In the genomic region with DNA sequence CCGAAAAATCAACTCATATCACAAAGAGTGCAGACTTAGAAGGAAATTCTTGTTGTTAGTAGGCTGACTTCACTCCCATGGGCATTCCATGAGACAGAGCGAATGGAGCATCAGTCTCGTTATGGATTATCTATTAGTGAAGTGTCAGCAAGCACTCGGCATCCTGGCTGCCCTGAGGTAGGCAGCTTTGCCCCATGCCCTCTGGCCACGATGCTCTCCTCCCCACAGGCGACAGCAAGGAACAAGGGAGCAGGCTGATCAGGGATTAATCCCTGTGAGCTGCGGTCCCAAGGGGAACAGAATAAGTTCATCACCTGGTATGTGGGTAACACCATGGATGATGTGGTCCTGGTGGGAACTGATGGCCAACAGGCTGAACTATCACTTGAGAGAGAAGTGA, we compare ENCODE assay signal across 23 mouse cellular contexts. TPM values are rescaled to one million over a fixed set of nuclear protein-coding genes. Genes with fewer than 3 reads are reported as not detected.
DNase-seq lines count a peak whose midpoint lies in the region; ATAC-seq and TF ChIP-seq lines count a peak whose summit lies in the region.
"Had no signal": no experiment of that assay in that cellular context is flagged by ENCODE, and none has a peak within 500 bp of the region (broad histone marks: within the 10 kb centered on the region; RNA-seq: fewer than 3 reads in every experiment).

No protein-coding gene starts in this region.

- DNase-seq in hindbrain, postnatal 0 days (ENCODE audit: low spot score) = no peak
- DNase-seq in kidney, postnatal 36 days = peak; percentile 45 to 47
- DNase-seq in kidney, postnatal 14 days = no peak
- no peak for DNase-seq in adrenal gland, postnatal 25 days
- DNase-seq: adrenal gland, adult 2 months; gastrocnemius, postnatal 36 days; heart, postnatal 36 days; layer of hippocampus, adult 9-11 months; lung, adult 18-20 months; thymus, adult 2 months; thymus, postnatal 4 days had no signal

- H3K9me3 ChIP-seq in forebrain, embryonic 15.5 days = no peaks in the 10 kb centered on the region
- H3K9me3 ChIP-seq in forebrain, embryonic 12.5 days = no peaks in the 10 kb centered on the region
- no peaks in the 10 kb centered on the region for H3K9me3 ChIP-seq in hindbrain, embryonic 16.5 days (ENCODE audit: control insufficient read depth, low read length)
- H3K9me3 ChIP-seq in hindbrain, postnatal 0 days (ENCODE audit: low read length) = no peaks in the 10 kb centered on the region
- H3K9me3 ChIP-seq in ES-Bruce4 (replicated peaks; ENCODE audit: control insufficient read depth, insufficient read depth, low read length, poor library complexity, severe bottlenecking) = no peaks in the 10 kb centered on the region
- H3K9me3 ChIP-seq: heart, embryonic 15.5 days; intestine, embryonic 15.5 days; midbrain, embryonic 13.5 days had no signal

- no peak for TF ChIP-seq CTCF in hindbrain, postnatal 0 days (IDR thresholded peaks at IDR 0.05; ENCODE audit: low read depth)
- no peak for TF ChIP-seq CTCF in ES-Bruce4 (IDR thresholded peaks at IDR 0.05; ENCODE audit: low read depth, low read length)

- no peak for TF ChIP-seq POLR2A in ES-Bruce4 (IDR thresholded peaks at IDR 0.05; ENCODE audit: insufficient read depth, low read length)

- WGBS in forebrain, embryonic 15.5 days = 61% methylated on average over 7 of the region's 7 CpGs
- WGBS in forebrain, embryonic 12.5 days = 89% methylated on average over 7 of the region's 7 CpGs
- WGBS in hindbrain, embryonic 16.5 days = 71% methylated on average over 7 of the region's 7 CpGs
- 72% methylated on average over 7 of the region's 7 CpGs for WGBS in hindbrain, postnatal 0 days

- no peaks in the 10 kb centered on the region for H3K27me3 ChIP-seq in forebrain, embryonic 15.5 days
- no peaks in the 10 kb centered on the region for H3K27me3 ChIP-seq in forebrain, embryonic 12.5 days
- no peaks in the 10 kb centered on the region for H3K27me3 ChIP-seq in hindbrain, embryonic 16.5 days (replicated peaks; ENCODE audit: control insufficient read depth, insufficient read depth, low read length)
- no peaks in the 10 kb centered on the region for H3K27me3 ChIP-seq in hindbrain, postnatal 0 days (ENCODE audit: insufficient read depth, low read length)
- H3K27me3 ChIP-seq in ES-Bruce4 (ENCODE audit: control insufficient read depth, insufficient read depth, low read length, poor library complexity, severe bottlenecking) = no peaks in the 10 kb centered on the region
- H3K27me3 ChIP-seq: heart, embryonic 15.5 days; intestine, embryonic 15.5 days; limb, embryonic 13.5 days; liver, embryonic 12.5 days; midbrain, embryonic 13.5 days had no signal

- peak; percentile 53 for ATAC-seq in forebrain, embryonic 15.5 days (replicated peaks)
- no peak for ATAC-seq in forebrain, embryonic 12.5 days (ENCODE audit: low FRiP score)
- peak; percentile 35; the same call in 1 of the 2 replicates for ATAC-seq in hindbrain, embryonic 16.5 days
- ATAC-seq in hindbrain, postnatal 0 days = no peak
- ATAC-seq: CD4-positive, CD25-positive, alpha-beta regulatory T cell, adult 4 months; intestine, embryonic 15.5 days; liver, embryonic 12.5 days had no signal

- peaks cover 18% of the 10 kb centered on the region; the same call in 1 of the 2 replicates for H3K4me1 ChIP-seq in forebrain, embryonic 15.5 days
- no peaks in the 10 kb centered on the region for H3K4me1 ChIP-seq in forebrain, embryonic 12.5 days
- H3K4me1 ChIP-seq in hindbrain, embryonic 16.5 days (ENCODE audit: control insufficient read depth, insufficient read depth, low read depth, low read length) = no peaks in the 10 kb centered on the region
- H3K4me1 ChIP-seq in hindbrain, postnatal 0 days (ENCODE audit: insufficient read depth, low read length) = no peaks in the 10 kb centered on the region
- H3K4me1 ChIP-seq in ES-Bruce4 (ENCODE audit: control insufficient read depth, insufficient read depth, low read length) = peaks cover 5% of the 10 kb centered on the region
- H3K4me1 ChIP-seq: heart, embryonic 15.5 days; intestine, embryonic 15.5 days; limb, embryonic 13.5 days had no signal

- no peak overlapping the region for H3K4me3 ChIP-seq in forebrain, embryonic 15.5 days
- no peak overlapping the region for H3K4me3 ChIP-seq in forebrain, embryonic 12.5 days (replicated peaks)
- no peak overlapping the region for H3K4me3 ChIP-seq in hindbrain, embryonic 16.5 days (ENCODE audit: low read length)
- no peak overlapping the region for H3K4me3 ChIP-seq in hindbrain, postnatal 0 days (ENCODE audit: low read length)
- no peak overlapping the region for H3K4me3 ChIP-seq in ES-Bruce4 (ENCODE audit: low read depth, low read length)
- H3K4me3 ChIP-seq: heart, embryonic 15.5 days; intestine, embryonic 15.5 days; limb, embryonic 13.5 days; liver, embryonic 12.5 days; midbrain, embryonic 13.5 days; myocyte had no signal

- H3K9ac ChIP-seq in forebrain, embryonic 15.5 days (replicated peaks) = no peak overlapping the region
- no peak overlapping the region for H3K9ac ChIP-seq in forebrain, embryonic 12.5 days
- no peak overlapping the region for H3K9ac ChIP-seq in hindbrain, embryonic 16.5 days (ENCODE audit: low read depth, low read length)
- H3K9ac ChIP-seq in hindbrain, postnatal 0 days (replicated peaks; ENCODE audit: low read length) = no peak overlapping the region
- no peak overlapping the region for H3K9ac ChIP-seq in ES-Bruce4 (ENCODE audit: low read depth, poor library complexity, severe bottlenecking)
- H3K9ac ChIP-seq: heart, embryonic 15.5 days; intestine, embryonic 15.5 days; limb, embryonic 13.5 days; liver, embryonic 12.5 days; midbrain, embryonic 13.5 days had no signal

- H3K36me3 ChIP-seq in forebrain, embryonic 15.5 days = no peaks in the 10 kb centered on the region
- H3K36me3 ChIP-seq in forebrain, embryonic 12.5 days (replicated peaks) = peaks cover 25% of the 10 kb centered on the region
- peaks cover 2% of the 10 kb centered on the region; the same call in 1 of the 2 replicates for H3K36me3 ChIP-seq in hindbrain, embryonic 16.5 days (ENCODE audit: control insufficient read depth, insufficient read depth, low read length)
- 0 out of 2 replicates have a peak, but pooled peaks cover under 1% of the 10 kb centered on the region for H3K36me3 ChIP-seq in hindbrain, postnatal 0 days (ENCODE audit: insufficient read depth, low read length)
- H3K36me3 ChIP-seq in ES-Bruce4 (ENCODE audit: control insufficient read depth, insufficient read depth, low read length, poor library complexity, severe bottlenecking) = no peaks in the 10 kb centered on the region

- no peak overlapping the region for H3K27ac ChIP-seq in forebrain, embryonic 15.5 days (replicated peaks)
- H3K27ac ChIP-seq in forebrain, embryonic 12.5 days = no peak overlapping the region
- H3K27ac ChIP-seq in hindbrain, embryonic 16.5 days (ENCODE audit: low read depth, low read length) = no peak overlapping the region
- H3K27ac ChIP-seq in hindbrain, postnatal 0 days = no peak overlapping the region
- peak overlapping the region; percentile 73 for H3K27ac ChIP-seq in ES-Bruce4 (ENCODE audit: insufficient read depth, low read length)
- H3K27ac ChIP-seq: heart, embryonic 15.5 days; intestine, embryonic 15.5 days; limb, embryonic 13.5 days; liver, embryonic 12.5 days; midbrain, embryonic 13.5 days; stomach, postnatal 0 days had no signal

- H3K4me2 ChIP-seq in forebrain, embryonic 15.5 days (replicated peaks) = no peak overlapping the region
- no peak overlapping the region for H3K4me2 ChIP-seq in forebrain, embryonic 12.5 days
- H3K4me2 ChIP-seq in hindbrain, embryonic 16.5 days (ENCODE audit: low read length) = no peak overlapping the region
- H3K4me2 ChIP-seq in hindbrain, postnatal 0 days (ENCODE audit: low read depth, low read length) = no peak overlapping the region
- H3K4me2 ChIP-seq: heart, embryonic 15.5 days; intestine, embryonic 15.5 days; limb, embryonic 13.5 days; liver, embryonic 12.5 days; midbrain, embryonic 13.5 days had no signal

- TF ChIP-seq EP300 in ES-Bruce4 (IDR thresholded peaks at IDR 0.05; ENCODE audit: insufficient read depth, low read depth, low read length) = no peak

RNA-seq across cellular contexts. Expression of a gene that starts 55.9 kb away (rescaled TPM):
- polyA plus RNA-seq in forebrain, embryonic 15.5 days (2015; fragmentation: Nextera tagmentation; extraction: Ambion mirVana) = 26.2 and 26.3 TPM in 2 replicates
- polyA plus RNA-seq in forebrain, embryonic 12.5 days (2016; fragmentation: Nextera tagmentation; extraction: Ambion mirVana) = 29.7 and 31.7 TPM in 2 replicates
- polyA plus RNA-seq in hindbrain, embryonic 16.5 days (2015; fragmentation: Nextera tagmentation; extraction: Ambion mirVana) = 22.5 and 25.4 TPM in 2 replicates
- total RNA-seq in hindbrain, postnatal 0 days (2014; rRNA removed) = 83.5 and 88.4 TPM in 2 replicates
- 15.8 and 16.0 TPM in 2 replicates for polyA plus RNA-seq in hindbrain, postnatal 0 days (2015; fragmentation: Nextera tagmentation; extraction: Ambion mirVana)
- polyA plus RNA-seq in ES-Bruce4 (2011; ENCODE audit: insufficient read depth, insufficient read length, low read depth, missing spikeins) = 20.2 TPM in 2 replicates
- 49.6 and 54.3 TPM in 2 replicates for total RNA-seq in adrenal gland, postnatal 25 days (2021)

Comparison
In these comparisons a context has a peak if more than half of its experiments do, and no peak if none do; other contexts are left out.
1. ATAC-seq: peak in forebrain, embryonic 15.5 days (single experiment) and hindbrain, embryonic 16.5 days (single experiment); none in forebrain, embryonic 12.5 days (single experiment) and hindbrain, postnatal 0 days (single experiment).
2. DNase-seq: peak in kidney, postnatal 36 days (2 of 2); none in hindbrain, postnatal 0 days (single experiment), kidney, postnatal 14 days (single experiment) and adrenal gland, postnatal 25 days (single experiment).